ENCODE assay signal across 9 mouse cellular contexts in the genomic region with DNA sequence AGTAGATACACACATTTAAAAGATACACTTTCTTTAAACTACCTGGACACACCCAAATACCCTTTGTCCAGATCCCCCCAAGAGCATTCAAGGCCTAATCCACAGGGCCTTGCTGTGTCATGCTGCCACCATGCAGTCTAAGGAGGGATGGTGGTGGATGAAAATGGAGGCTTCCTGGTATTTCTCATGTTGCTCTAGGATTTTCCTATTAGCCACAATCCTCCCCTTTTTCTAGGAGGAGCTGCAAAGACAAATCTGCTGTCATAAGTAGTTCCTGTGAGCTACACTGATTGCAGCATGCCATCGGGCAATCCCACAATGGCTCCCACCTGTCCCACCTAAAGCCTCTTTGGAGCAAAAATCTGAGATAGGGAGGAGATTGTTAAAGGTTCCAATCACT. TPM values are rescaled to one million over a fixed set of nuclear protein-coding genes. Genes with fewer than 3 reads are reported as not detected.
DNase-seq lines count a peak whose midpoint lies in the region; ATAC-seq and TF ChIP-seq lines count a peak whose summit lies in the region.
"Had no signal": no experiment of that assay in that cellular context is flagged by ENCODE, and none has a peak within 500 bp of the region (broad histone marks: within the 10 kb centered on the region; RNA-seq: fewer than 3 reads in every experiment).

No protein-coding gene starts in this region.

- no peak for DNase-seq in kidney, adult 11 months
- peak; percentile 60 for DNase-seq in brain, adult 2 months (ENCODE audit: low read depth, low spot score)
- DNase-seq in hindbrain, postnatal 0 days (ENCODE audit: low spot score), result peak; percentile 55
- DNase-seq in frontal cortex, adult 2 months (ENCODE audit: extremely low spot score in 1 of 2, low spot score in 1 of 2), result no peak
- DNase-seq in frontal cortex, postnatal 10 days (ENCODE audit: low spot score in 2 of 2), result no peak
- no peak for DNase-seq in kidney, adult 8-10 months
- DNase-seq: kidney, postnatal 10 days had no signal

- no peak for TF ChIP-seq CTCF in hindbrain, postnatal 0 days (IDR thresholded peaks at IDR 0.05; ENCODE audit: low read depth)

- H3K4me3 ChIP-seq in kidney, embryonic 14.5 days (ENCODE audit: low read length), result peak overlapping the region; percentile 79
- H3K4me3 ChIP-seq in hindbrain, postnatal 0 days (ENCODE audit: low read length), result peak overlapping the region; percentile 57
- H3K4me3 ChIP-seq in neural tube, embryonic 12.5 days, result peak overlapping the region; percentile 99

- H3K9ac ChIP-seq in kidney, embryonic 14.5 days (ENCODE audit: low read depth, low read length), result peak overlapping the region; percentile 93
- peak overlapping the region; percentile 82 for H3K9ac ChIP-seq in hindbrain, postnatal 0 days (replicated peaks; ENCODE audit: low read length)
- H3K9ac ChIP-seq in neural tube, embryonic 12.5 days, result peak overlapping the region; percentile 98

- 4% methylated on average over 1 of the region's 1 CpGs for WGBS in kidney, embryonic 14.5 days
- 10% methylated on average over 1 of the region's 1 CpGs for WGBS in hindbrain, postnatal 0 days
- 26% methylated on average over 1 of the region's 1 CpGs for WGBS in neural tube, embryonic 12.5 days

- peak overlapping the region; percentile 91; the same call in 1 of the 2 replicates for H3K27ac ChIP-seq in kidney, embryonic 14.5 days (ENCODE audit: low read depth, low read length)
- H3K27ac ChIP-seq in hindbrain, postnatal 0 days, result peak overlapping the region; percentile 93
- H3K27ac ChIP-seq in neural tube, embryonic 12.5 days, result peak overlapping the region; percentile 95; the same call in 1 of the 2 replicates

- peaks cover 33% of the 10 kb centered on the region for H3K36me3 ChIP-seq in kidney, embryonic 14.5 days (ENCODE audit: control insufficient read depth, insufficient read depth, low read length)
- H3K36me3 ChIP-seq in hindbrain, postnatal 0 days (ENCODE audit: insufficient read depth, low read length), result peaks cover 12% of the 10 kb centered on the region; the same call in 1 of the 2 replicates
- peaks cover 40% of the 10 kb centered on the region for H3K36me3 ChIP-seq in neural tube, embryonic 12.5 days

- H3K4me2 ChIP-seq in kidney, embryonic 14.5 days (replicated peaks; ENCODE audit: low read depth, low read length), result peak overlapping the region; percentile 90
- H3K4me2 ChIP-seq in hindbrain, postnatal 0 days (ENCODE audit: low read depth, low read length), result peak overlapping the region; percentile 91
- H3K4me2 ChIP-seq in neural tube, embryonic 12.5 days (replicated peaks), result peak overlapping the region; percentile 87

- ATAC-seq in kidney, embryonic 14.5 days (ENCODE audit: low FRiP score, low TSS enrichment), result no peak
- no peak for ATAC-seq in hindbrain, postnatal 0 days
- no peak for ATAC-seq in neural tube, embryonic 12.5 days (ENCODE audit: low FRiP score, low read depth)

- no peaks in the 10 kb centered on the region for H3K9me3 ChIP-seq in kidney, embryonic 14.5 days (ENCODE audit: control insufficient read depth, low read length)
- H3K9me3 ChIP-seq in hindbrain, postnatal 0 days (ENCODE audit: low read length), result no peaks in the 10 kb centered on the region
- H3K9me3 ChIP-seq in neural tube, embryonic 12.5 days, result no peaks in the 10 kb centered on the region

- H3K27me3 ChIP-seq in kidney, embryonic 14.5 days (ENCODE audit: control insufficient read depth, insufficient read depth, low read length), result no peaks in the 10 kb centered on the region
- H3K27me3 ChIP-seq in hindbrain, postnatal 0 days (ENCODE audit: insufficient read depth, low read length), result no peaks in the 10 kb centered on the region
- H3K27me3 ChIP-seq in neural tube, embryonic 12.5 days (replicated peaks), result no peaks in the 10 kb centered on the region

- peaks cover 32% of the 10 kb centered on the region for H3K4me1 ChIP-seq in kidney, embryonic 14.5 days (ENCODE audit: control insufficient read depth, insufficient read depth, low read length)
- H3K4me1 ChIP-seq in hindbrain, postnatal 0 days (ENCODE audit: insufficient read depth, low read length), result peaks cover 20% of the 10 kb centered on the region
- H3K4me1 ChIP-seq in neural tube, embryonic 12.5 days, result peaks cover 52% of the 10 kb centered on the region

RNA-seq across cellular contexts. Expression of a gene that starts 1.3 kb away (rescaled TPM):
- 109 and 113 TPM in 2 replicates for polyA plus RNA-seq in kidney, embryonic 14.5 days (2014; fragmentation: Nextera tagmentation; extraction: Ambion mirVana)
- total RNA-seq in hindbrain, postnatal 0 days (2014; rRNA removed), result 60.4 and 62.4 TPM in 2 replicates
- polyA plus RNA-seq in hindbrain, postnatal 0 days (2015; fragmentation: Nextera tagmentation; extraction: Ambion mirVana), result 54.0 and 56.4 TPM in 2 replicates
- polyA plus RNA-seq in neural tube, embryonic 12.5 days (2016; fragmentation: Nextera tagmentation; extraction: Ambion mirVana), result 85.3 and 85.9 TPM in 2 replicates
- polyA plus RNA-seq in frontal cortex, adult 2 months (2012; rRNA removed), result 62.5 and 63.5 TPM in 2 replicates

RNA-seq across cellular contexts. Expression of a gene that starts 4.8 kb away (rescaled TPM):
- polyA plus RNA-seq in kidney, embryonic 14.5 days (2014; fragmentation: Nextera tagmentation; extraction: Ambion mirVana), result 18.5 and 19.1 TPM in 2 replicates
- total RNA-seq in hindbrain, postnatal 0 days (2014; rRNA removed), result 347 and 357 TPM in 2 replicates
- polyA plus RNA-seq in hindbrain, postnatal 0 days (2015; fragmentation: Nextera tagmentation; extraction: Ambion mirVana), result 446 and 473 TPM in 2 replicates
- 149 and 166 TPM in 2 replicates for polyA plus RNA-seq in neural tube, embryonic 12.5 days (2016; fragmentation: Nextera tagmentation; extraction: Ambion mirVana)
- 388 and 439 TPM in 2 replicates for polyA plus RNA-seq in frontal cortex, adult 2 months (2012; rRNA removed)

RNA-seq across cellular contexts. Expression of a gene that starts 9.5 kb away (rescaled TPM):
- polyA plus RNA-seq in kidney, embryonic 14.5 days (2014; fragmentation: Nextera tagmentation; extraction: Ambion mirVana), result 9.7 and 15.4 TPM in 2 replicates
- 8.6 and 9.2 TPM in 2 replicates for total RNA-seq in hindbrain, postnatal 0 days (2014; rRNA removed)
- 2.6 and 2.9 TPM in 2 replicates for polyA plus RNA-seq in hindbrain, postnatal 0 days (2015; fragmentation: Nextera tagmentation; extraction: Ambion mirVana)
- 6.7 and 7.8 TPM in 2 replicates for polyA plus RNA-seq in neural tube, embryonic 12.5 days (2016; fragmentation: Nextera tagmentation; extraction: Ambion mirVana)
- polyA plus RNA-seq in frontal cortex, adult 2 months (2012; rRNA removed), result 15.8 and 17.9 TPM in 2 replicates

RNA-seq across cellular contexts. Expression of a gene that starts 14.2 kb away (rescaled TPM):
- 0.19 and 0.57 TPM in 2 replicates for polyA plus RNA-seq in kidney, embryonic 14.5 days (2014; fragmentation: Nextera tagmentation; extraction: Ambion mirVana)
- total RNA-seq in hindbrain, postnatal 0 days (2014; rRNA removed), result 0.14 and 1.4 TPM in 2 replicates
- 0.49 and 0.61 TPM in 2 replicates for polyA plus RNA-seq in hindbrain, postnatal 0 days (2015; fragmentation: Nextera tagmentation; extraction: Ambion mirVana)
- 0.28 TPM in 1 of 2 replicates, not detected in the other for polyA plus RNA-seq in neural tube, embryonic 12.5 days (2016; fragmentation: Nextera tagmentation; extraction: Ambion mirVana)
- 0.29 and 0.30 TPM in 2 replicates for polyA plus RNA-seq in frontal cortex, adult 2 months (2012; rRNA removed)

RNA-seq across cellular contexts. Expression of a gene that starts 23.8 kb away (rescaled TPM):
- 2.1 and 2.4 TPM in 2 replicates for polyA plus RNA-seq in kidney, embryonic 14.5 days (2014; fragmentation: Nextera tagmentation; extraction: Ambion mirVana)
- not detected in 2 replicates for total RNA-seq in hindbrain, postnatal 0 days (2014; rRNA removed)
- 0.24 TPM in 1 of 2 replicates, not detected in the other for polyA plus RNA-seq in hindbrain, postnatal 0 days (2015; fragmentation: Nextera tagmentation; extraction: Ambion mirVana)
- polyA plus RNA-seq in neural tube, embryonic 12.5 days (2016; fragmentation: Nextera tagmentation; extraction: Ambion mirVana), result 0.28 TPM in 2 replicates
- 0.40 and 0.48 TPM in 2 replicates for polyA plus RNA-seq in frontal cortex, adult 2 months (2012; rRNA removed)

Comparison
In these comparisons a context has a peak if more than half of its experiments do, and no peak if none do; other contexts are left out.
1. DNase-seq: peak in brain, adult 2 months (single experiment) and hindbrain, postnatal 0 days (single experiment); none in kidney, adult 11 months (single experiment), frontal cortex, adult 2 months (0 of 2), frontal cortex, postnatal 10 days (0 of 2) and kidney, adult 8-10 months (0 of 2).
2. Peak in every context shown above with its lines, with median percentiles within 50 percentile points of each other: H3K27ac ChIP-seq, H3K4me2 ChIP-seq, H3K4me3 ChIP-seq and H3K9ac ChIP-seq.